Mouse (Mus musculus) left cerebral cortex, adult 11 months (tissue): ENCODE measurements around the gene Gemin7.
"Not testable (repeated sequence)": the region's sequence is repeated elsewhere in the genome, so short reads cannot be mapped to it uniquely, and the experiment has no call there.

Source experiments
- DNase-seq: peaks from one replicate; pipeline ENCODE4 v3.0.0; 2022; ENCODE audit warnings: low spot score

Gemin7 gene

DNA sequence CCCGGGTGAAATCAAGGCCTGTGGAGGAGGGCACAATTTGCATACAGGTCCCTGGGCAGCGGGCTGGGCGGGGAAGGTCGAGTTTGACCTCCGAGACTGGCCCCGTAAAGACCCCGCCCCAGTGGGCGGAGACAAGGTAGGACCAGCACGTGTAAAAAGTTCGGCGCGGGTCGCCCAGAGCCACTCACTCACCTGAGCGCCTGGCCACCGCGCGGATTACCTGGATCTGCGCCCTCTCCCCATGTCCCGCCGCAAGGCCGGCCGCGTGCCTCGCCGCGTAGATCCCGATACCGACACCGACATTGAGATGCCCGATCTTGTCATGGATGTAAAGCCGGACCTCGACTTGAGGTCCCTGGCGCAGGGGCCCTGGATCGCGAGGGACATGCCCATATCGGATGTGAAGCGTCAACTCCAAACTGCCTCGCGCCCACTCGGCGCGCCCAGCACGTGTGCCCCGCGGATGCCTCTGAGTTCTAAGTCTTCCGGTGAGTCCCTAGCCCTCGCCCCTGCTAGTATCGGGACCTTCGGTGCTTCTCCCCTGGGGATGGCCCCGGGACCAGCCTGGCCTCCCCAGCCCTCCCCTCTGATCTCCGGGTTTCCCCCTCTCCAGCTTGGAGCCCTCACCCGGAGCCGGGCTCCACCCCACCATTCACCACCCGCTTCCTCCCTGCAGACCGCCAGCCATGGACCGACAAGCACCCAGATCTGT, at the start of gene Gemin7, which contains the start of gene Zfp296:
Gemin7 (minus strand) TSS at position 455 of the 712 bp plus-strand sequence.
Zfp296 (plus strand) TSS at position 147 of the 712 bp plus-strand sequence.
- no peak for DNase-seq

DNA sequence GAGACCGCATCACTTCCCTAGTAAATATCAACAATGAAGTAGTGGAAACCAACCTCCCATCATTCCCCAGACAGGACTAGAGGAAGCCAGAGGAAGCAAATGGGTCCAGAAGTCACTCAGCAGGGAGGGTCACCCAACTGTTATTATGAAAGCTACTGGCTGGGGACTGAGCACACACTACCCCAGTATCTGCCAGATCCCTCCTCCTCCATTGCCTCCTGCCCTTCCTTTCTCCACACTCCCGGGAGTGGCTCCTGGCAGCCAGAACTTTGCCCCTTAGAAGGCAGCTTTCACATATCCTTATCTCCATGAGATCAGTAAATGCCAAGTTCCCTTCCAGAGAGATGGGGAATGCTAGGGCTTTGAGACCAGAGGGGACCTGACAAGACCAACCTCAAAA, 46.0 kb upstream of the Gemin7 start:
- DNase-seq = no peak

DNA sequence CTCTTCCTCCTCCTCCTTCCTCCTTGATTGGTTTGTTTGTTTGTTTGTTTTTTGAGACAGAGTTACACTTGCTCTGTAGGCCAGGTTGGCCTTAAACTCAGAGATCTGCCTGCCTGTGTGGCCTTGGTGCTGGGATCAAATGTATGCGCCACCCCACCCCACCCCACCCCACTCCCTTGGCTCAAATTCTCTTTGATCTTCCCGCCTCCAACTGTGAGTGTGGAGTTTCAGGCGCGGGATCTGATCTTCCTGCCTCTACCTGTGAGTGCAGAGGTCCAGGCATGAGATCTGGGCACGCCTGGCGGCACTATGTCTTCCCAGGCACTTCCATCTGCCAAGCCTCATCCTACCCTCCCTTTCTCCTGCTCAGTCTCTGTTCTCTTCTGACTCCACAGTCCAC, 44.8 kb upstream of the Gemin7 start:
- DNase-seq = no peak

DNA sequence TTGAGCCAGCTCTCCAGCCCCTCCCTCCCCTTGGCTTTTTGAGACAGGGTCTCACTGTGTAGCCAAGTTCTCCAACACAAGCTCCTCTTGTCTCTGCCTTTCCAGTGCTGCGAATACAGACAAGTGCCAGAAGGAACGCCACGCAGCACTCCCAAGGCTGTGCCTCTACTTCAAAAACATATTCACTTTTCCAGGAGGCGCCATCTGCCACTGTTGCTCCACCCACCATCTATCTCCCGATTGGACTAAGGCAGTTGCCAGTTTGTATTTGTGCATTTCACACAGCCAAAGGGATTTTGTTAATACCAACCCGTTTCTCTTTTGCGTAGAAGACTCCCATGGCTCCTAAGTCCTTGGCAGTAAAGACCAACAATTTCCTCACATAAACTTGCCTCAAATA, 43.4 kb upstream of the Gemin7 start:
- no peak for DNase-seq

DNA sequence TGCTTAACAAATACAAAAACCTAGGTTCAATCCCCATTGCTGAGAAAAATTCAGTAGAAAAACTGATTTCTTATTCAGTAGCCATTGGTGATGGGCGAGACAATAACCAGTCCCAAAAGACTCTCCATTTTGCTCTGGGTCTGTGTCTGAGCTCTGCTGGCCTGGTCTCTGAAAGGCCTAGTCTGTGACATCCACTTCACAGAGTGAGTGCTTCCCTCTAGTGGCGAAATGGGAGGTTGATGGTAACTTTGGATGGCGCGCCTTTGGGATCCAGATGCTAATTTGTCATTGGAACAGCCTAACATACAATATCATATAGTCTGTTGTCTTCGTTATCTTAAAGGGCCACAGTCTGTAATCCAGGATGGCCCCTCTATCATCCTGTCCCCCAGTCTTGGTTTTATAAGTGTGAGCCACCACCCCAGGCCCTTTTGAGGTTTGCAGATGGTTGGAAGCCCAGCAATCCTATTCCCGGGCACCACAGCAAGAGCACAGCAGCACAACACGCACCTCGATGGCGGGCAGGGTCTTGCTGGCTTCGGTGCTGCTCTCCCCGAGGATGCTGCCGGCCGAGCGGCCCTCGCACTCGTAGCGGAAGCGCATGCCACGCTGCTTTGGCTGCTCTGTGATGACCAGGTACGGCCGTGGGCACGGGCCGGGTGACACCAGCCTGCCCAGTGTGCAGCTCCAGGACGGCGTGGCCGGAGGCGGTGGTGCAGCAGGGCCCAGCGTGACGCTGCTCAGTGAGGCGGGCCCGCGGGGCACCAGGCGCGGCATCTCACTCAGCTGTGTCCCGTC, 41.8 kb upstream of the Gemin7 start:
- DNase-seq = peak; percentile 69

DNA sequence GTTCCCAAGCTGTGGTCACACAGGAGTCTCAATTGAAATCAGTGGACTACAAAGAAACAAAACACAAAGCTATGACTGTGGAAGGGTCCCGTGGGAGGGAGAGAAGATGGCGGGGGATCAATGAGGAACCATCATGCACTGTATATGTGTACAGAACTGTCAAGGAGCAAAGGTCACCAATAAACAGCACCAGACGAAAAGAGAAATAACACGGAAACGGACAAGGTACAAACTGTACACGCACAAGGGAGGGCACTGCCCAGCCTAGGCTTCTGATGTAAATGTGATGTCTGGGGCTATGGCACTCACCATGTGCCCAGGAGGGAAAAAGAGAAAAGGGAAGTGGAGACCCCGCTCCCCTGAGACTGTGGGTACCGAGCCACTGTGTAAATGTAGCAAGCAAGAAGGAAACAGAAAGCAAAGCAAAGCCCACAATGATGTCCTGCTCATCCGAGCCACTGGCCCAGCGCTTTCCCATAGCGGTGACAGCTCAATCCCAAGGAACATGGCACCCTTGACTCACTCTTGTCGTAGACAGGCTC, 37.7 kb upstream of the Gemin7 start:
- DNase-seq = no peak

DNA sequence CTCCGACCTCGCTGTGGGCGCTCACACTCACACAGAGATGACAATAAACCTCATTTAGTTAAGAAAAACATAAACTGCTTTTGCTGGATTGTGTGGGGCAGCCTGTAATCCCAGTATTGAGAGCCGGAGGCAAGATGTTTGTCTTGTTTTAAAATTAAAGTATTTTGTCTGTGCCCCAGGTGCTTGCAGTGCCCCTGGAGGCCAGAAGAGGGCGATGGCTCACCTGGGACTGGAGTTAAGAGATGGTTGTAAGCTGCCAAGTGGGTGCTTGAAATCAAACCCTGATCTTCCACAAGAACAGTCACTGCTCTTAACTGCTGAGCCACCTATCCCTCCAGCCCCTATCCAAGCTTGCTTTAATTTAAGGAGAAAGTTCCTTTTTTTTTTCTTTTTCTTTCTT, 33.6 kb upstream of the Gemin7 start:
- no peak for DNase-seq

DNA sequence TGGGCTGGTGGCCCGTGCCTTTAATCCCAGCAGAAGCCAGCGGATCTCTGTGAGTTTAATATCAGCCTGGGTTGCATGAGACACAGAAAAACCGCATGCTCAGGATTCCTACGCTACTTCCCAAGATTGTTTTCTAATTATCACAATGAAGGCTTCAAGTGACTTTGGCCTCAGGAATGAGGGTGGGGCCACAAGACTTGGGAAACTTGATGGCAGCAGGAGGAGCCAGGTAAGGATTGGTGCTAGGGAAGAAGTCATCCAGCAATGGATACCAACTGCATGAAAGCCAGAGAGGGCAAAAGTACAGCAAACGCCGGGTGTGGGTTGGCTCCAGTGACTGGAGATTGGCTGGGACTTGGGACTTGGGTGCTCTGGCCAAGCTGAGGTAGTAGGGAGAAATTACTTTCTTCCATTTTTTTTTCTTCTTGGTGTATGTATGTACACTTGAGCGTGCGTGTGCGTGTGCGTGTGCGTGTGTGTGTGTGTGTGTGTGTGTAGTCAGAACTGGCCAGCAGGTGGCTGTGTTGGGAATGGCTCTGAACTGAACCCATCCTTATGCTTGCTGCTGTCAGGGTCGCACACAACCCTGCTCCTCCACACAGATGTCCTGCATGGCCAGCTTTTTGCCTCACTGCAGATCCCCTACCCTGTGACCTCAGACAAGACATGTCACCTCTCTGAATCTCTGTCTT, 32.4 kb upstream of the Gemin7 start:
- DNase-seq = no peak

DNA sequence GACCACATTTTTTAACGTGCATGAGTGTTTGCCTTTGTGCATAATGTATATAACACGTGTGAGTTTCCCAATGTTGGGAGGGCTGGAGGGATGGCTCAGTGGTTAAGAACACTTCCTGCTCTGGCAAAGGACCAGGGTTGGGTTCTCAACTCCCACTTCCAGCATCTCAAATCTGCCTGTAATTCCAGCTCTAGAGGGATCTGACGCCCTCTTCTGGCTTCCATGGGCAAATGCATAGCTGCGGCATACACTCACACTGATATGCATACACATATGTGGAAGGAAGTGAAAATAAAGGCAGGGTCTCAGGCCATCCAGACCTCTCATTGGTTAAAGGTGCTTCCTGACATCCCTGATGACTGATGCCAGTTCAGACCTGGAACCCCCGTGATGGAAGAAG, 29.9 kb upstream of the Gemin7 start:
- DNase-seq = no peak

DNA sequence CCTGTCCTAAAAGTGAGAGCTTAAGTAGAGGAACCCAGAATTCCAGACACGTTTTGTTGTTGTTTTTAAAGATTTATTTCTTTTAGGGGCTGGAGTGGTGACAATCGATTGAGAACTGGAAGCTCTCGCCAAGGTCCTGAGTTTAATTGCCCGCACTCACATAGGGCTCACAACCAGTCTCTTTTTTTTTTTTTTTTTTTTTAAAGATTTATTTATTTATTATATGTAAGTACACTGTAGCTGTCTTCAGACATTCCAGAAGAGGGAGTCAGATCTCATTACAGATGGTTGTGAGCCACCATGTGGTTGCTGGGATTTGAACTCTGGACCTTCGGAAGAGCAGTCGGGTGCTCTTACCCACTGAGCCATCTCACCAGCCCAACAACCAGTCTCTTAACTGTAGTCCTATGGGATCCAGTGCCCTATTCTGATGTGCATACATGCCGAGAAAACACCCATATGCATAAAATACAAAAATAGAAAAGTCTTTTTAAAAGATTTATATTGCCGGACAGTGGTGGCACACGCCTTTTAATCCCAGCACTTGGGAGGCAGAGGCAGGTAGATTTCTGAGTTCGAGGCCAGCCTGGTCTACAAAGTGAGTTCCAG, 27.3 kb upstream of the Gemin7 start:
- DNase-seq = not testable (repeated sequence)

DNA sequence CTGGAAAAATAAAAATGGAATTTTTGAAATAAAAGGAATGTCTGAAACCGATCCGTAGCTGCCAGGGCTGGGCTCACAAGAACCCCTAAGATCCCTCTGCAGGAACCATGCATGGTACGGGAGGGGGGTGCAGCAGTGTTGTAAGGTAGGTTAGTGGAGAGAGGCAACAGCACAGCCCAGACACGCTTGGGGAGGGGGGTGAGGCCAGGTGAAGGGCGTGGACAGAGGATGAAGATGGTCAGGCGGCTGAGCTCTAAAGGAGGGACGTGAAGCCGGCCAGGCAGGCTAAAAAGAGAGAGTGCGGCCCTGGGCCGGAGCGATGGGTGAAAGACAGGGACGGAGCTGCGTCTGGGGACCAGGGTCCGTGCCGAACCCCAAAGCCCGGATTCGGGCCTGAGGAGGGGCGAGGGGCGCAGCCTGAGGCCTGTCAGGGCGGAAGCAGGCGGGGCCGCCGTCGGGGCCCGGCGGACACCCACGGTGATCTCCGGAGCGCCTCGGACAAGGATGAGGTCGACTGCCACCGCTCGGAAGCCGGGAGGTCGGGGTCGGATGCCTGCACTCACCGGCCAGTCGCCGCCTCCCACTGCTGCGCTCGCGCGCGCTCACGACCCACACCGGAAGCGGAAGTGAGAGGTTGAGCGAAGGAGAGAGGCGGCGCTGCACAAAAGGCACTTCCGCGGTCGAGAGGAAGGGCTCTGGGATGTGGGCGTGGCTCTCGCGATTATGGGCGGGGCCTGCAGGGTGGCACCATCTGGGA, 26.6 kb upstream of the Gemin7 start, which contains the start of gene Clasrp:
Clasrp (minus strand) TSS at position 638 of the 757 bp plus-strand sequence.
- peak; percentile 91 for DNase-seq

DNA sequence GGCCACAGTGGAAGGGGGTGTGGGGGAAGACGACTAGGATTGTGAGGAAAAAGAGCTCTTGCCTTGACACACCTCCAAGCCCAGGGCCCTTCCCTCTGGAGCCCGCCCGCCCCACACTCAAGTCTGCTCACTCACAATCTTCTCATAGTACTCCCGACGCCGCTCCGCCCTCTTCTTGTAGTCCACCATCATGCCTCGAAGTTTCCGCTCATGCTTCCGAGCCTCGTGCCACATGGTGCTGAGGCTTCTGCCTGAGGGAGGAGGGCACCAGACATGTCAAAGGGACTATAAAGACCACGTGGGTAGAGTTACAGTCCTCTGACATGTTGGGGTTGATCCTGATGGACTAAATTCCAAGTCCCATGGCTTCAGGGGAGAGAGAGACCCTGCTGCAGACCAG, 25.7 kb upstream of the Gemin7 start:
- DNase-seq = no peak

DNA sequence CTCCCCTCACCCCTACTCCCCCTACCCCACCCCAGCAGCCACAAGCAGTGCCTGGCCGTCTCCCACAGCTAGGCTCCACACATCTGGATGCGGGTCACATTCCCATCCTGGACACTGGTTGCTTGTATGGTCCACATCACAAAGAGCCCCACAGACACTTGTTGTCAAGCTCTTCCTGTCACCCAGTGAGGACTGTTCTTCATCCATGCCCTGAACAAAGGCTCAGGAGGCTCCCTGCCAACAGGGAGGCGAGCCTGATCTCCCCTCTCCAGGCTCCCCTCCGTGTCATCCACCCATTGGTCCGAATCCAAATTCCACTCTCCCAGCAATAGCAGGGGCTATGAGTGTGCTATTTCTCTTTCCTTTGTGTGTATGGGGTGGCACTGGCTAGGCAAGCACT, 23.2 kb upstream of the Gemin7 start:
- DNase-seq = peak; percentile 66

DNA sequence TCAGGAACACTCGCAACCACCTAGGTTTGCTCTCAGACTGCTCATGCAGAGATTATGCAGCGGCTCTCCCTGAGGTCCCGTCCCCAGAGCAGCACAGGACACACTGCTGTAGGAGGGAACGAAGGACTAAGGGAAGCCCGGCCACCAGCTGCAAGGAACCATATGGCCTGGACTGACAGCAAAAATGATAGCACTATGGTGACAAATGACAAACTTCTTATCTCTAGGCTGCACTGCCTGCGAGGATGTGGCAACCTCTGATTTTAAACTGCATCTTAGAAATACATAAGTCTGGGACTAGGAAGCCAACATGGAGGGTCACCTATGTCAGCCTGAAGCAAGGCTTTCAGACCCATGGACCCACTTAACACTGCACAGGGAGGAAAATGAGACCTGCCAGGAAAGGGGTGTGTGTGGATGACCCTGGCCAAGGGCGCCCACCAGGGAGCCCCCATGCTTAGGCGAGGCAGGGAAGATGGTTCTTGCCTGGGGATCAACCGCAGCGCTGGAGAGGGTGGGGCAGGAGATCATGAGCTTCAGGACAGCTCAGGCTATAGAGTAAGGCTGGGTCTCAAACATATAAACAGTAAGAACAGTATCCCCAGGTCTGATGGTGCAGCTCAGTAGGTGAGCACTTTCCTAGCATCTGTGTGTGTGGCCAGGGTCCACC, 15.8 kb upstream of the Gemin7 start:
- no peak for DNase-seq

DNA sequence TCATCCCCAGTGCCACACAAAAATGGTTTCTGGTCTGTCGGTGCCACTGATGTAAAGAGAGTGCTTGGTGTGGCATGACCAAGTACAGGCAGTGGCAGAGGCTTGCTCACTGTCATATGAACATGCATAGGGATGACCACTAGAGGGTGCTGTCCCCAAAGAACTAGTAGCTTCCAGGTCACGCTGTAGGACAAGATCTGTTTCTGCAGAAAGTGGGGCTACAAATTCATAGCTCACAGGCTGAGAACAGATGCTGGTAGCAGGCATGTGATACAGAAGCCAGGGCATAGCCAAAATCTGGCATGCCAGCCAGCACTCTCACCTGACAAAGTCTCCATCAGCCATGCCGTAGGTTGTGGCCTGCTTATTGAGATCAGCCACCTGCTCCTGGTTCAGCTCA, 12.5 kb upstream of the Gemin7 start:
- peak; percentile 80 for DNase-seq

DNA sequence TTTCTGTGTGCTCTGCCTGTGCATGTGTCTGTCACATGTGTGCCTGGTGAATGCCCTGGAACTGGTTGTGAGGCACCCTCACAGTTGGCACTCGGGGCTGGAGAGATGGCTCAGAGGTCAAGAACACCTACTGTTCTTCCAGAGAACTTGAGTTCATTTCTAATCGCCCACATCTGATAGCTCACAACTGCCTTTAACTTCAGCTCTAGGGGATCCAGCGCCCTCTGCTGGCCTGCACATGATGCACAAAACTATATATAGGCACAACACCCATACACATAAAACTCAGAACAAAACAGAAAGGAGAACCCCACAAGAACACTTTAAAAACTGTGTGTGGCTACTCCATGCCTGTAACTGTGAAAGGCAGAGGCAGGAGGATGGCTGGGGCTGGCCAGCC, 11.8 kb upstream of the Gemin7 start:
- DNase-seq = no peak

DNA sequence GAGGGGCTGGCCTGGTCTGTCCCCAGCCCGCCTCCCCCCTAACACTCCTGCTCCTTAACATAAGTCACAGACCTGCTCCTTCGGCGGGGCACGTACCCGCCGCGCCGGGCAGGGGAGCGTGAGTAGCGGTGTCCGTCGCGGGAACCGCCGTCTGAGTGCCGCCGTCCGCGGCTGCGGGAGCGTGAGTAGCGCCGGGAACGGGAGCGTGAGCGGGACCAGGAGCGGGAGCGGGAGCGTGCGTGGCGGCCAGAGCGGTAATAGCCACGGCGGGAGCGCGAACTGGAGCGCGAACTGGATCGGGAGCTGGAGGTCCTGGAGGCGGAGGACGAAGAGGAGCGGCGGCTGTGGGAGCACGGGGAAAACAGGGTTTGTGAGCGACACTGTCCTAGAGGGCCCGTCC, 8.9 kb upstream of the Gemin7 start:
- no peak for DNase-seq

DNA sequence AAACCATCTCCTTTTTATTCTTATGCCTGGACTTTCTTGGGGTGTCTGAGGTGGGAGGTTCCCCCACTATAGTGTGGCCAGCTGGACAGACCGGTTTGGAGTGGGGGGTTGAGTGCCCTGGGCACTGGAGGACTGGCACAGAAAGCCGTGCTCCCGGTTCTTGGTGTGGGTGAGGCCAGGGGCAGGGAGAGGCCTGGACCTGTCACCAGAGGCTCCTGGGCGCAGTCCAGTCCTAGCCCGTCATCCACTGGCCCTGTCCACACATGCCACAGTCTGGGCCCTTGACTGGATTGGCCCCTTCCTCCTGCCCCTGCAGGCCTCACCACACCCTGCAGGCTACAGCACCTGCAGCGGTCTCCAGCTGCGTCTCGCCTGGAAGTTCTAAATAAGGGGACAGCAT, 3.2 kb upstream of the Gemin7 start:
- no peak for DNase-seq

DNA sequence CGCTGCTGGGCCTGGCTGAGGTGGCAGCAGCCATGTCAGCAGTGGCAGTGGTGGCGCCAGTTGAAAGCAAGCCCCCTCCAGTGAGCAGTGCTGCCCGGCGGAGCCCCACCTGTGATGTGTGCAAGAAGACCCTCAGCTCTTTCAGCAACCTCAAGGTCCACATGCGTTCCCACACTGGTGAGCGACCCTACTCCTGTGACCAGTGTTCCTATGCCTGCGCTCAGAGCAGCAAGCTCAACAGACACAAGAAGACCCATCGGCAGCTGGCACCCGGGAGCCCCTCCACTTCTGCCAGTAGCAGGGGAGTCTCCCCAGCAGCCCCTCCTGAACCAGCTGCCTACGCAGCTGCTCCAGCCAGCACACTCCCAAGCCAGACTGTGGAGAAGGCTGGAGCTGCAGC, 2.4 kb upstream of the Gemin7 start:
- no peak for DNase-seq

DNA sequence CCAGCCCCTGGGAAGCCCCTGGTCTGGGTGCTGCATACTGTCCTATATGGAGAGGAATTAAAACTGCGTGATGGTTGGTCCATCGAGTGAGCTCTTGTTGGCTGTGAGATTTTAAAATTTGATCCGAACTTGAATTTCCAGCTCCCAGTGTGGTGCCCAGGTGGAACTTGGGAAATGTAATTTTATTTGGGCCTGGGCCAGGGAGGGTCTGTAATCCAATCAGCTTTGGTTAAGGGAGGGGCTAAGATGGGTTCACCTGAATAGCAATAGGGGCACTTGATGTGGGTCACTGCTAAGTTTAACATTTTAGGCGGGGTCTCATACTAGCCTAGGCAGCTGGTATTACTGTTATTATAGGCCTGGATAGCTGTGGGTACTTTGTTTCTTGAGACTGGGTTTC, 1.0 kb upstream of the Gemin7 start:
- DNase-seq = no peak

DNA sequence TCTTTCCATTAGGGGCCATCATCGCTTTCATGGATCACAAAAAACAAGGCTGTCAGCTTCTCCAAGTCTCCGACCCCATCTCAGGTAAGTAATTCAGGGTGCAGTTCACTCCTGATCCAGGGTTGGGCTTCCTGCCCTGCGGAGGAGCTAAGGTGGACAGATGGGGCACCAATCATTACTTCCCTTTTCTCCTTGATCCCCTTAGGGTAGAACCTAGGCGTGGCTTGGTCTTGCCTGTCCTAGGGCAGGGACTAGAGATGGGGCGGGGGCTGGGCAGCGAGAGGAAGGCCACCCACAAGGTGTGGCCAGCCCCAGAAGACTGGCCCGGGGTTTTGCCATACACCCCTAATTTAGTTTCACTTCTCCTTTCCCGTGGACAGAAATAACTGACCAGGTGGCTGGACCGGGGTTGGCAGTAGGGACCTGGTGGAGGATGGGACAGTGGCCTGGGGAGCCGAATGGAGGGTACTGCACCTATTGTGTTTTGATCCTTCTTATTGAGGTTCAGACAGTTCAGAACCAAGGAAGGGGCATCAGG, 551 bp upstream of the Gemin7 start:
- DNase-seq = no peak
